Mouse (Mus musculus): Measurements from ENCODE around the gene Cnot3.

DNA sequence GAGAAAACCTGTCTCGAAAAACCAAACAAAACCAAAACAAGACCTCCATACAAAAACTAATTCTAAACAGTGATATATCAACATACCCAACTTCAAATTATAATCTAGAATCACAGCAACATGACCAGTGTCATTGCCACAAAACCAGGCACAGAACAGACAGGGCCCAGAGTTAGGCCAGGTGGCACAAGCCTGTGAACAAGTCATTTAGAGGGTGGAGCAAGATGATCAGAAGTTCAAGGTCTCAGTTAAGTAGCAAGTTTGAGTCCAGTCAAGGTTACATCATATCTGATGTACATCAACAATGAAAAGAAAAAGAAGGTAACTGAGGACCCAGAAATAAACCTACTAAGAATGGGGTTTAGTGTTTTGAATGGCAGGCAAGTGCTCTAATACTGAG, 63.9 kb downstream of the Cnot3 start:
- no peak for TF ChIP-seq CTCF (IDR thresholded peaks at IDR 0.05; ENCODE audit: extremely low read depth, insufficient read depth, insufficient read length, insufficient replicate concordance)
- TF ChIP-seq POLR2A (IDR thresholded peaks at IDR 0.05; ENCODE audit: low read depth, low read length): no peak
